ENCODE assay signal across 9 mouse cellular contexts in the genomic region with DNA sequence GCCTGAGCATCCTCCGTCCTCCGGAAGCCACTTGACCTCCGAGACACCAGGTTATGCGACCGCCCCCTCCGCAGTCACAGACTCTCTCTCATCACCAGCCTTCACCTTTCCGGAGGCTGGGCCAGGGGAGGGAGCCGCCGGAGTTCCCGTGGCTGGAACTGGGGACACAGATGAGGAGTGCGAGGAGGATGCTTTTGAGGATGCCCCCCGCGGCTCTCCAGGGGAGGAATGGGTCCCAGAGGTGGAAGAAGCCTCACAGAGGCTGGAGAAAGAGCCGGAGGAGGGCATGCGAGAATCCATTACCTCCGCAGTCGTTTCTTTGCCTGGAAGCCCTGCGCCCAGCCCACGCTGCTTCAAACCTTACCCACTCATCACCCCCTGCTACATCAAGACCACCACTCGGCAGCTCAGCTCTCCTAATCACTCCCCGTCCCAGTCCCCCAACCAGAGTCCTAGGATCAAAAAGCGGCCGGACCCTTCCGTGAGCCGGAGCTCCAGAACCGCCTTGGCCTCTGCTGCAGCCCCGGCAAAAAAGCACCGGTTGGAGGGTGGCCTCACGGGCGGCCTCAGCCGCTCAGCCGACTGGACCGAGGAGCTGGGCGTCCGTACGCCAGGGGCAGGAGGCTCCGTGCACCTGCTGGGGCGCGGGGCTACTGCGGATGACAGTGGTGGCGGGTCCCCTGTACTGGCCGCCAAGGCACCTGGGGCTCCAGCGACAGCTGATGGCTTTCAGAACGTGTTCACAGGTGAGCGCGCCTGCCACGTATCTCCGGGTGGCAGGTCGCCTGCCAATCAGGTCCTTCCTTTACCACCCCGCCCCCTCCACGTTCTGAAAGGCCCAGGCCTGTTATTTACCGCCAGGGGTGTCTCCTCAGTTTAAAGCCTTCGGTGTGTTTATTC. TPM values are rescaled to one million over a fixed set of nuclear protein-coding genes. Genes with fewer than 3 reads are reported as not detected.
DNase-seq lines count a peak whose midpoint lies in the region; ATAC-seq and TF ChIP-seq lines count a peak whose summit lies in the region.
"Had no signal": no experiment of that assay in that cellular context is flagged by ENCODE, and none has a peak within 500 bp of the region (broad histone marks: within the 10 kb centered on the region; RNA-seq: fewer than 3 reads in every experiment).

No protein-coding gene starts in this region.

- under 1% methylated on average over 53 of the region's 53 CpGs for WGBS in heart, embryonic 11.5 days (ENCODE audit: insufficient replicate concordance)
- WGBS in forebrain, embryonic 15.5 days, result under 1% methylated on average over 53 of the region's 53 CpGs
- WGBS in intestine, postnatal 0 days, result 2% methylated on average over 49 of the region's 53 CpGs
- 3% methylated on average over 43 of the region's 53 CpGs for WGBS in limb, embryonic 14.5 days
- under 1% methylated on average over 53 of the region's 53 CpGs for WGBS in neural tube, embryonic 14.5 days

- no peak; the same call in 1 of the 2 replicates for TF ChIP-seq CTCF in intestine, postnatal 0 days (IDR thresholded peaks at IDR 0.05; ENCODE audit: low read depth)

- DNase-seq in heart, postnatal 25 days (ENCODE audit: low spot score), result no peak
- DNase-seq in cerebellum, adult 11-12 months, result peak; percentile 84
- no peak for DNase-seq in limb, embryonic 14.5 days (ENCODE audit: low spot score)
- DNase-seq in c-Kit-positive CD71-positive TER-119-positive erythroid progenitor cells, embryonic 14.5 days (ENCODE audit: low spot score), result no peak

- H3K9ac ChIP-seq in heart, embryonic 11.5 days (ENCODE audit: low read depth, low read length), result peak overlapping the region; percentile 58
- peak overlapping the region; percentile 72 for H3K9ac ChIP-seq in forebrain, embryonic 15.5 days (replicated peaks)
- H3K9ac ChIP-seq in intestine, postnatal 0 days (ENCODE audit: low read depth, low read length), result 0 out of 2 replicates have a peak overlapping the region, but pooled peaks have one; percentile 17
- H3K9ac ChIP-seq in limb, embryonic 14.5 days (ENCODE audit: low read depth, low read length, severe bottlenecking), result peak overlapping the region; percentile 56
- peak overlapping the region; percentile 93 for H3K9ac ChIP-seq in neural tube, embryonic 14.5 days (replicated peaks; ENCODE audit: low read depth, low read length)

- peaks cover 14% of the 10 kb centered on the region for H3K27me3 ChIP-seq in heart, embryonic 11.5 days (ENCODE audit: control insufficient read depth, insufficient read depth, low read length)
- no peaks in the 10 kb centered on the region for H3K27me3 ChIP-seq in forebrain, embryonic 15.5 days
- peaks cover 18% of the 10 kb centered on the region for H3K27me3 ChIP-seq in intestine, postnatal 0 days (replicated peaks; ENCODE audit: control insufficient read depth, insufficient read depth, low read length)
- H3K27me3 ChIP-seq in limb, embryonic 14.5 days (ENCODE audit: control insufficient read depth, insufficient read depth, low read length), result peaks cover 8% of the 10 kb centered on the region
- no peaks in the 10 kb centered on the region for H3K27me3 ChIP-seq in neural tube, embryonic 14.5 days (ENCODE audit: control insufficient read depth, insufficient read depth, low read length)

- no peak overlapping the region for H3K27ac ChIP-seq in heart, embryonic 11.5 days (ENCODE audit: low read depth, low read length)
- H3K27ac ChIP-seq in forebrain, embryonic 15.5 days (replicated peaks), result peak overlapping the region; percentile 82
- no peak overlapping the region for H3K27ac ChIP-seq in intestine, postnatal 0 days (ENCODE audit: low read depth, low read length)
- H3K27ac ChIP-seq in limb, embryonic 14.5 days (replicated peaks; ENCODE audit: low read depth, low read length), result no peak overlapping the region
- H3K27ac ChIP-seq in neural tube, embryonic 14.5 days (ENCODE audit: low read depth, low read length), result peak overlapping the region; percentile 84

- no peak for TF ChIP-seq POLR2A in limb, embryonic 14.5 days (IDR thresholded peaks at IDR 0.05; ENCODE audit: borderline replicate concordance, extremely low read depth, insufficient read depth, insufficient read length)

- H3K36me3 ChIP-seq in heart, embryonic 11.5 days (ENCODE audit: control insufficient read depth, insufficient read depth, low read length), result no peaks in the 10 kb centered on the region
- H3K36me3 ChIP-seq in forebrain, embryonic 15.5 days, result no peaks in the 10 kb centered on the region
- H3K36me3 ChIP-seq in intestine, postnatal 0 days (ENCODE audit: control insufficient read depth, insufficient read depth), result no peaks in the 10 kb centered on the region
- H3K36me3 ChIP-seq in limb, embryonic 14.5 days (ENCODE audit: control insufficient read depth, insufficient read depth, low read length), result no peaks in the 10 kb centered on the region
- no peaks in the 10 kb centered on the region for H3K36me3 ChIP-seq in neural tube, embryonic 14.5 days (ENCODE audit: control insufficient read depth, insufficient read depth, low read length)

- H3K9me3 ChIP-seq in heart, embryonic 11.5 days (replicated peaks; ENCODE audit: control insufficient read depth, low read length), result no peaks in the 10 kb centered on the region
- H3K9me3 ChIP-seq in forebrain, embryonic 15.5 days, result no peaks in the 10 kb centered on the region
- H3K9me3 ChIP-seq in intestine, postnatal 0 days (ENCODE audit: control insufficient read depth), result no peaks in the 10 kb centered on the region
- H3K9me3 ChIP-seq in limb, embryonic 14.5 days (ENCODE audit: control insufficient read depth, low read length), result no peaks in the 10 kb centered on the region
- H3K9me3 ChIP-seq in neural tube, embryonic 14.5 days (ENCODE audit: control insufficient read depth, low read length), result no peaks in the 10 kb centered on the region

- intact Hi-C loops in heart, postnatal 25 days (cut with DNase I), result no loop called here

- peak overlapping the region; percentile 99 for H3K4me2 ChIP-seq in heart, embryonic 11.5 days
- peak overlapping the region; percentile 92 for H3K4me2 ChIP-seq in forebrain, embryonic 15.5 days (replicated peaks)
- peak overlapping the region; percentile 78 for H3K4me2 ChIP-seq in intestine, postnatal 0 days (replicated peaks; ENCODE audit: low read depth)
- peak overlapping the region; percentile 99 for H3K4me2 ChIP-seq in limb, embryonic 14.5 days (replicated peaks; ENCODE audit: low read depth, low read length, severe bottlenecking)
- H3K4me2 ChIP-seq in neural tube, embryonic 14.5 days (ENCODE audit: low read depth, low read length), result peak overlapping the region; percentile 89

- peak overlapping the region; percentile 66 for H3K4me3 ChIP-seq in heart, embryonic 11.5 days (ENCODE audit: low read depth, low read length)
- H3K4me3 ChIP-seq in forebrain, embryonic 15.5 days, result peak overlapping the region; percentile 58
- H3K4me3 ChIP-seq in intestine, postnatal 0 days (ENCODE audit: low read depth, low read length), result peak overlapping the region; percentile 47
- peak overlapping the region; percentile 58 for H3K4me3 ChIP-seq in limb, embryonic 14.5 days (replicated peaks; ENCODE audit: low read length)
- peak overlapping the region; percentile 90 for H3K4me3 ChIP-seq in neural tube, embryonic 14.5 days (ENCODE audit: low read depth, low read length)

- H3K4me1 ChIP-seq in heart, embryonic 11.5 days (ENCODE audit: control insufficient read depth, insufficient read depth, low read length), result peaks cover 6% of the 10 kb centered on the region
- peaks cover 45% of the 10 kb centered on the region for H3K4me1 ChIP-seq in forebrain, embryonic 15.5 days
- no peaks in the 10 kb centered on the region for H3K4me1 ChIP-seq in intestine, postnatal 0 days (replicated peaks; ENCODE audit: control insufficient read depth, insufficient read depth, low read length)
- H3K4me1 ChIP-seq in limb, embryonic 14.5 days (ENCODE audit: control insufficient read depth, insufficient read depth, low read length), result peaks cover 12% of the 10 kb centered on the region
- peaks cover 30% of the 10 kb centered on the region for H3K4me1 ChIP-seq in neural tube, embryonic 14.5 days (ENCODE audit: control insufficient read depth, insufficient read depth, low read length)

- no peak for ATAC-seq in heart, embryonic 11.5 days (replicated peaks; ENCODE audit: insufficient number of reproducible peaks, low FRiP score, low TSS enrichment)
- ATAC-seq in forebrain, embryonic 15.5 days (replicated peaks), result peak; percentile 41
- peak; percentile 36; the same call in 1 of the 2 replicates for ATAC-seq in intestine, postnatal 0 days
- no peak for ATAC-seq in limb, embryonic 14.5 days (ENCODE audit: low FRiP score, low read depth)
- ATAC-seq in neural tube, embryonic 14.5 days (ENCODE audit: low read depth), result peak; percentile 54

RNA-seq across cellular contexts. Expression of gene Fmn2, which starts 1.5 kb away (rescaled TPM):
- polyA plus RNA-seq in heart, embryonic 11.5 days (2014; fragmentation: Nextera tagmentation; extraction: Ambion mirVana), result 0.41 and 1.1 TPM in 2 replicates
- total RNA-seq in heart, postnatal 25 days (2021), result under 1 TPM; 0.25 to 0.31 TPM
- polyA plus RNA-seq in forebrain, embryonic 15.5 days (2015; fragmentation: Nextera tagmentation; extraction: Ambion mirVana), result 6.8 and 7.1 TPM in 2 replicates
- polyA plus RNA-seq in intestine, postnatal 0 days (2015; fragmentation: Nextera tagmentation; extraction: Ambion mirVana), result 0.25 and 0.30 TPM in 2 replicates
- 1.9 and 2.0 TPM in 2 replicates for polyA plus RNA-seq in limb, embryonic 14.5 days (2012; rRNA removed)
- 0.67 and 0.93 TPM in 2 replicates for polyA plus RNA-seq in limb, embryonic 14.5 days (2014; fragmentation: Nextera tagmentation; extraction: Ambion mirVana)
- polyA plus RNA-seq in neural tube, embryonic 14.5 days (2014; fragmentation: Nextera tagmentation; extraction: Ambion mirVana), result 11.1 and 14.5 TPM in 2 replicates
- total RNA-seq: MEL had no signal

Comparison
In these comparisons a context has a peak if more than half of its experiments do, and no peak if none do; other contexts are left out.
1. ATAC-seq: peak in forebrain, embryonic 15.5 days (single experiment), intestine, postnatal 0 days (single experiment) and neural tube, embryonic 14.5 days (single experiment); none in heart, embryonic 11.5 days (single experiment) and limb, embryonic 14.5 days (single experiment).
2. H3K27ac ChIP-seq: peak in forebrain, embryonic 15.5 days (single experiment) and neural tube, embryonic 14.5 days (single experiment); none in heart, embryonic 11.5 days (single experiment), intestine, postnatal 0 days (single experiment) and limb, embryonic 14.5 days (single experiment).
3. H3K9ac ChIP-seq: peak in every context shown above with its lines; median percentile 93 in neural tube, embryonic 14.5 days; 72 in forebrain, embryonic 15.5 days; 58 in heart, embryonic 11.5 days; 56 in limb, embryonic 14.5 days; 17 in intestine, postnatal 0 days.
4. Peak in every context shown above with its lines, with median percentiles within 50 percentile points of each other: H3K4me2 ChIP-seq and H3K4me3 ChIP-seq.